Mouse (Mus musculus): Measurements from ENCODE around the gene Cdkn2aipnl.

Gene Cdkn2aipnl

DNA sequence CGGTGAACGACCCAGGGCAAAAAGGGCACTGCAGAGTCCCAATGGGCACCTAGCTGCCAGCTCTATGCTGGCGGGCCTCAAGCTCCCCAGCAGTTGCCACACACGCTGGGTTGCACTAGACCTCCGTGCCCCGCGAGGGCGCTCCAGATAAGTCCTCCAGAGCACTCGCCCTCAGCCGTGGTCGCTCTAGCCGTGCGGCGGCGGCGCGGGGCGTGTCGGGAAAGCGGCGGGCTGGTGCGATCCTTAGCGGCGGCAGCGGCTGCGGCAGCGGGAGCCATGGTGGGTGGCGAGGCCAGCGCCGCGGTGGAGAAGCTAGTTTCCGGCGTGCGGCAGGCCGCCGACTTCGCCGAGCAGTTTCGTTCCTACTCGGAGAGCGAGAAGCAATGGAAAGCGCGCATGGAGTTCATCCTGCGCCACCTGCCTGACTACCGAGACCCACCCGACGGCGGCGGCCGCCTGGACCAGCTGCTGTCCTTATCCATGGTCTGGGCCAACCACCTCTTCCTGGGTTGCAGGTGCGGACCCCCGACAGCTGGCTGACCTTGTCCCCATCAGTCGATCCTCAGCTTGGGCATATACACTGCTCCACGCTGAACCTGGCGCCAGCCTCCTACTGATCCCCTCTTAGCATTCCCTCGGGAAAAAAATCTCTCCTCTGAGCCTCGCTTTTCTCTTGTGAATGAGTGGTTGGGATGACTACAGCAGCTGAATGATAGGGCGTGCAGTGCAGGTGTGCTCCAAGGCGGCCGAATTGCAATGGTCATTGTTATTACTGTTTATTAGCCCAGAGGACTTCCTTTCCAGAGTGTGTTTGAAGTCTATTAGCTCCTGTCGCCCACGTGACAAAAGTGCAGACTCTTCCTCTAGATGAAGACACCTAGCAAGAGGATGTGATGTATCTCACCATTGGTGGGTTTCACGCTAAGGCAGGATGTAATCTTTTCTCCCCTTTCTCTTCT lies at the start of gene Cdkn2aipnl:
Cdkn2aipnl (plus strand) TSS at position 219 of the 959 bp plus-strand sequence.
- peak; percentile 88 to 93 for DNase-seq (ENCODE audit: low spot score in 2 of 2)

DNA sequence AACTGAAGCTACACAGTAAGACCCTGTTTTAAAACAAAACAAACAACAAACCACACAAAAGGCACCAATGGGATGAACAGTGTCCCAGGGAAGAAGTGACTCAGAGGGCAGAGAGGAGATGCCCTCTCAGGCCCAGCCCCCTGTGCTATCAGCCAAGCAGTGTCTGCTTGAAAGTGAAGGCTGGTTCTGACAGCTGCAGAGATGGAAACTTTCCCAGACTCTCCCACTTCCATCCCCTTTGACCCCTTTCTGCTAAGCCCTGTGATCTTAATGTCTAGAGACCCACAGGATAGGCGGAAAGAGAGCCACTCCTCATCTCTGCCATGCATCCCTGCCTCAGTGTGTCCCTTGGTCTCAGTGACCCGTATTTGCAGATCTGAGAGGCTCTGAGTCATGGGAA lies 49.5 kb upstream of the Cdkn2aipnl start:
- no peak for DNase-seq (ENCODE audit: low spot score in 2 of 2)

DNA sequence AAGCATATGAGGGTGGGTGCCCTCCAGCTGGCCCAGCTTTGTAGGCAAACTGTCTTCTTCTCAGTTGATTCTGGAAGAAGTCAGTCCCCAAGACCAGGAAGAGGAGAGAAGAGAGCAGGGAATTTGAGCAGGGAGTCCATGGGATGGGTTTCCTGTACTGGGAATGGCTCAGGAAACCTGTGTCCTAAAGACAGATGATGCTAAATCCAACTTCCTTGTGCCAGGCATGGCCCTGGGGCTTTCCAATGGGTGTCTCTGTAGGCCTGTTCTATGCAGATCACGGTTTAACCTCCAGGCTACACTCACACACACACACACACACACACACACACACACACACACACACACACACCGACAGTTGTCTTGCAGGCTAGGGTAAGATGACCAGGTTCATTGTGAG lies 48.9 kb upstream of the Cdkn2aipnl start:
- DNase-seq (ENCODE audit: low spot score in 2 of 2), result no peak

DNA sequence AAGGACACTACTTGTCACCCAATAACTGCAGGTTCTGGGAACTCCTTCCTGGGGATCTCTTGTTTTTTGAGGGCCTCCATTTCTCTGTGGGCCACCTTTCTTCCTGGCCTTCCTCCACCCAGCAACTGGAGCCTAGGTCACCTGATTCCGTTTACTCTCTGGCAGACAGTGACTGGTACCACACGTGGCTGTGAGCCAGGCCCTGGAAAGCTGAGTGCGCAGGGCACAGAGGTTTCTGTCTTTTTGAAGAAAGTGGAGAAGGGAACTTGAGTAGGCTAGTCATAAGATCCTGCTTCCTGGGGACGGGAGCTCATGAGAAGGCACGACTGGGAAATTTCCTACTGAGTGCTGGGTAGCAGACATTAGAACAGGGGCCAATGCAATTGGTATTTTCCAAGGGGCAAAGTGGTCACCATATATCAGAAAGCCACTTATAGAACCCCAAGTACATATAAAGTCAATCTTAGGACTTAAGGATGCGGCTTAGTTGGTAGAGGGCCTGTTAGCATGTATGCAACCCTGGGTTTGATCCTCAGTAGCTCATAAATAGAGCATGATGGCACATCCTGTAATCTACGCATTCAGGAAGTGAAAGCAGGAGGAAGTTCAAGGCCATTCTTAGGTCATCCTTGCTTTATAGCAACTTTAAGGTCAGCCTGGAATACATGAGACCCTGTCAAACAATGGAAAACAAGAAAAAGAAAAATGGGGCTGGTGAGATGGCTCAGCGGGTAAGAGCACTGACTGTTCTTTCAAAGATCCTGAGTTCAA lies 45.9 kb upstream of the Cdkn2aipnl start:
- peak in 1 of 2 experiments; percentile 36 for DNase-seq (ENCODE audit: low spot score in 2 of 2)

DNA sequence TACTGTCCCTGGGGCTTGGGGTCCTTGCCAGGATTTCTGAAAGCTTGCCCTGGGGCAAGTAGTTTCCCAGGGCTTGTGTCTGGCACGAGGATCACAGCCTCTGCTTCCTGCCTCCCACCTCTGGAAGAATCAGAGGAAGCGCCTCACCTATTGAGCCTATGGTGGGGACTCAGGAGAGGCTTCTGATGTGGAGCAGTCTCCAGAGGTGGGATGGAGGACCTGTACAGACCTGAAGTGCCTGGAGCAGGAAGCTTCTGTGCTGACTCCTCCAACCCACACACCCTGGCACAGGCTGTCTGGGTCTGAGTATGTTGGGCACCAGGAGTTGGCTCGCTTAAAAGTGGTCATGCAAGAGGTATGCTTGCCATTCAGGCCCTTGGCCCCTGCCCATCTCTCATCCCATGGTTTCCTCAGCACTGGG lies 45.0 kb upstream of the Cdkn2aipnl start:
- DNase-seq (ENCODE audit: low spot score in 2 of 2), result peak; percentile 30 to 53

DNA sequence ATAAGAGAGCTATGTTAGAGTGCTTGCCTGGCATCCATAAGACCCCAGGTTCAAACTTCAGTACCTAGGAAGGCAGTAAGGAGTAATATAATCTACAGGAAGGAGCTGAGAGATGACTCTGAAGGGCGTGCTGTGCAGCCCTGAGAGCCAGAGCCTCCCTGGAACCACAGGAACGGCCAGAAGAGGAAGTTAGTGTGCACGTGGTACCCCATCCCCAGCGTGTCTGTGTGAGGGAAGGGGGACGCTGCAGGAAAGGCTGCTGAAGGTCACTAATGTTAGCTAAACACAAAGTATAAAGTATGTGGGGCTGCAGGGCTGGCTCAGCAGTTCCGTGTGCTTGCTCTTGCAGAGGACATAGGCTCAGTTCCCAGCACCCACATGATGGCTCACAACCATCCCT lies 41.9 kb upstream of the Cdkn2aipnl start:
- no peak for DNase-seq (ENCODE audit: low spot score in 2 of 2)

DNA sequence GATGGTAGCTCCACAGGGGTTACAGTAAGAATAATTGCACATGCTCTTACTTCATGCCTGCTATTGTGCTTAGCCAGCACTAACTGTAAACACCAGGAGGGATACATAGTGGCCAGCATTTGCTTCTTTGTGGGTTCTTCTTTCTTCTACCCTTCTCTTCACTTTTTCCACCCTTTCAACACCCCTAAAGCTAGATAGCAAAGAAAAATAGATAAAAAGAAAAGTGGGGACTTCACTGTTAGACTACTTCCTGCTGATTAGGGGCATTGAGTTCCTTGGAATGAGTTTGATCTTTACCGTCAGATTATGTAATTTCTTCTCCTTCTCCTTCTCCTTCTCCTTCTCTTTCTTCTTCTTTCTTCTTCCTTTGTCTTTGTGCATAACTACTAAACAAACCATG lies 41.1 kb upstream of the Cdkn2aipnl start:
- DNase-seq (ENCODE audit: low spot score in 2 of 2), result no peak

DNA sequence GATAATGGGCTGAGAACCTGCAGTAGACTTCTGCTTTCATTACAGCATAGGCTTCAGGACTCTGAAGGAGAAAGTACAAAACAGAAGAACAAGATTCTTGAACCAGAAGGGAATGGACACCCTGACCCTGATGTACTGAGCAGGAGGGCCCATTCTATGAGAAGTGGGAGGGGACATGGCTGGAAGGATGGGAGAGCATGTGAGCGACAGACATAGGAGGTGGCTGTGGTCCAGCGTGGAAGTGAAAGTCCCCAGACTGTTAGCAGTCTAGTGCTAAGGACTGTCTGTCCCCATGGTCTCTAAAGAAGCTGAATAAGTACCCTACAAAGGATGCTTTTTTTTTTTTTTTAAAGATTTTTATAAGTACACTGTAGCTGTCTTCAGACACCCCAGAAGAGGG lies 40.4 kb upstream of the Cdkn2aipnl start:
- peak in 1 of 2 experiments; percentile 56 for DNase-seq (ENCODE audit: low spot score in 2 of 2)

DNA sequence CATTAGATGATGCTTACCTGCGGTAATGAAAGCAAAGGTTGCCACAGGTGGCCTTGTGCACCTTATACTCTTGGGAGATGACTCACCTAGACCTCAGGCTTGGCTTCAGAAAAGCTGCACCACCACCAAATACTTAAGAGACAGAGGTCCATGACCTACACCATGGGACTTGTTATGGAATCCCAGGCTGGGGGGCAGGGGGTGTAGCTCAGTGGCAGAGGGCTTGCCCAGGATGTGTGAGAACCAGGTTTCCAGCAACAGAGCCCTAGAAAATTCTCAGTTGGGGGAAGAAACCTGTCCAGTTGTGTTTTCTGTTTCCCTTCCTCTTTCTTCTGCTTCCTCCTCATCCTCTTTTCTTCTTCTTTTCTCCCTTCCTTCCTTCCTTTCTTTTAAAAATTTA lies 36.3 kb upstream of the Cdkn2aipnl start:
- no peak for DNase-seq (ENCODE audit: low spot score in 2 of 2)

DNA sequence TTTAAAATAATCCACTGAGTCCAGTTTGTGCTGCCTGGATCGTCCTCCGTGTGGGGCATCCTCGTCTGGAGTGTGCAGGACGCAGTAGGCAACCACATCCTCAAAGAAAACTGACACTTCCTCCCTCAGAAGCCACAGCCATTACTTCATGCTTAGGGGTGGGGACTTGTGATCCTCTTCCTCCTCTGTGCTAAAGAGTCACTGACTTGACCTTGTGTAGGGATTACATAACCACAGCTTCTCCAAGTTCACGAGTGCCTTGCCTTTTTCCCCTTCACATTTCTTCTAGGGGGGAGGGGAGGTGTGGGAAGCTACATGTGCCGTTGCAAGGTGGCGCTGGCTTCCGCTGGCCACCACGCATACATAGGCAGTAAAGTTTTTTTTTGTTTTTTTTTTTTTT lies 35.7 kb upstream of the Cdkn2aipnl start:
- DNase-seq (ENCODE audit: low spot score in 2 of 2), result peak in 1 of 2 experiments; percentile 76

DNA sequence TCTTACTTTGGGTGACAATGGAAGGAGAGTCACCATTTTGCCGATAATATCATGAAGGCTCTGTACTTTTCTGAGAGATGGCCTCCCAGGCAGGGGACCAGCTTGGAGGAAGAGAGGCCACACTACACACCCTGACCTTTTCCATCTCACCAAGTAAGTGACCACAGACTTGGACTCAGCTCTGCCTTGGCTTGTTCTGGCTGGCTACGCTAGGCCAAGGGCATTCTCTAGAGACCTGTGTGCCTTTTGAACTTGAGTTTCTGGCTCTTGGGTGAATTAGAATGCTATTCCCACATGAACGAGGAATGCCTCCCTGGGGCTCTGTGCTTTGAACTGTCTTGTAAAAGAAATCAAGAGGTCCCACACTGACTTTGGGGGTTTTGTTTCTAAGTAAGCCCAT lies 33.2 kb upstream of the Cdkn2aipnl start:
- DNase-seq (ENCODE audit: low spot score in 2 of 2), result no peak

DNA sequence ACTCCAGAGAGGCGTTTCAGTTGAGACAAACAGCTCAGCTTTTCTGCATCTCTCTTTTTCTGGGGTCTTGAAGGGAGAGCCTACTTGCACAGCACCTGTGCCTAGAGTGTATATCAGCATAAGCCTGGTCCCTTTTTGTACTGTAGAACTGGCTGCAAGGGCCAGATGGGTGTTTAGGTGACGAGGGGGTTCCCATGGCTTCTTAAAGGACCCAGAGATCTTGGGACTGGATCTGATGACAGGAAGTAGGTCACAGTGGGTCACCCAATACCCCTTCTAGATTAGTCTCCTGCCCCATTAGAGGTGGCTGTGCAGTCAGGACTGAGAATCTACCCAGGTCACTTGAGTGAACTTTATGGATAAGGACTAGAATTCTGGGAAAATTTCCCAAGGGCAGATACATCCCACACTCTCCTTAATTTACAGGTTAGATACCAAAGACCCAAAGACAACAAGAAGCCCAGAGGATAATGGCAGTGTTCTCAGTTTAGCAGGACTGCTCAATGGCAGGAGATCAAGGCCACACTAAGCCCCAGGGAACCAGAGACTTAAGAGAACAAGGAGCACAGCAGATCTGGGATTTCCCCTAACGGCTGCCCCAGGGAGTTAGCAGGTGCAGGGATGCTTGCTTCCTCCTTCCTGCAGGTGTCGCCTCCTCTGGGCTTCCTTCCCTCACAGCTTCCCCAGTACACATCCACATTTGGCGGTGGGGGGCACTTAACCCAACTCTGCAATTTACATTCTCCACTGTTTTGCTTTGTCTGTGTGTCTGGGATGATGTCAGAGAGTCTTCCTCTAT lies 31.6 kb upstream of the Cdkn2aipnl start:
- no peak for DNase-seq (ENCODE audit: low spot score in 2 of 2)

DNA sequence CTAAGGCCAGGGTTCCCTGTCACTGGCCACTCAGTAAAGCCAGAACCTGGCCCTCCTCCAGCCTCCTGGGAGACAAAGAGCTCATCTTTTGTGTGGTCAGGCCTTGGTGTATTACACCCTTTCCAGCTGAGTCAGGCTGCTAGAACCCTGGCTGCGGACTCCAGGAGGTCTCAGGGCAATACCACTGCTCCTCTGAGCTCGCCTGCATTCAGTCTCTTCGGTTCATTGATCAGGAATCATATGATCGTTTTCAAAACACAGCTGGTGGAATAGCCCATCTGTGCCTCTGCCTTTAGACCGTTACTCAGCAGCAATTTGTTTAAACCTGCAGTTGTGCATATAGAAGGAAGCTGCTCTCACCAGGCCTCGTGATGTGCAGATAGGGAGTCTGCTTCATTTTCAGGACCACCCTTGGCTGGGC lies 30.1 kb upstream of the Cdkn2aipnl start:
- no peak for DNase-seq (ENCODE audit: low spot score in 2 of 2)

DNA sequence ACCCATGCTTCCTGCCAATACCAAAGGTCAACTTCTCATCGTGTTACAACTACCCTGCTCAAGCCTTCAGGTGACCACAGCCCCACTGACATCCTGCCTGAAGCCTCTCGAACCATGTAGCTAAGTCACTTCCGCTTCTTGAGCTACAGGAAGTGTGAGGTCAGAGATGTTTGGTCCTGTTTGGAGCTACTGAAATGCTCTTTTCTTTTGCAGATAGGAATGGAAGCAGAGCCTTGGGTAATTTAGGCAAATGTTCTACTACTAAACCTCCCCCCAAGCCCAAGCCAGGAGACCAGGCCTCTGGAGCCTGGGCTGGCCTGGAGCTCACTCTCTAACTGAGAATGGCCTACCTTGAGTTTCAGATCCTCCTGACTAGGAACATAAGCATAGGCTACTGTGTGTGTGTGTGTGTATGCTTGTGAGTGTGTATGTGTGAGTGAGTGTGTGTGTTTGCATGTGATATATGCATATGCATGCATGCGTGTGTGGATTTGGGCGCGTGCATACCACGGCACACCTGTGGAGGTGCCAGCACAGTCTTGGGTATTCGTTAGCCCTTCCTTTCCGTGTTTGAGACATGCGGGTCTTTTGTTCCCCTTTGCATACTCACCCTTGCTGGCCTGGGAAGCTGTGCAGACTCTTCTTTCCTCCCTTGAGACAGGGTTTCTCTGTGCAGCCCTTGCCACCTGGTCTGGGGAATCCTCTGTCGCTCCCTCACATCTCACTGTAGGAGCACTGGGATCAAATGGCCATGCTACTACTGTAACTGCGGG lies 28.5 kb upstream of the Cdkn2aipnl start:
- DNase-seq (ENCODE audit: low spot score in 2 of 2), result no peak

DNA sequence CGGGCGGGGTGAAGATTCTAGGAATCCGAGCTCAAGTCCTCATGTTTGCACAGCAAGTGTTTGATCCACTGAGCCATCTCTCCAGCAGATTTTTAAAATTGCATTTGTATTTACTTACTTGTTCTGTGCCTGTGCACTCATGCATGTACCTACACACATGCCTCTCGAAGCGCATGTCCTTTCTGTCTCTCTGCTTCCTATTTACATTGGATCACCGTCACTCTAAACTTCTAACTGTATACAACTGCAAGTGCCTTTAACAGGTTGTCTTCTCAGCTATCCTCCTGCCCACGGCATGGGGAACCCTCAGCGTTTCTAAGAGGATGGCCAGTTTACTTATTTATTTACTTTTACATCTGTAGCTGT lies 27.9 kb upstream of the Cdkn2aipnl start:
- no peak for DNase-seq (ENCODE audit: low spot score in 2 of 2)

DNA sequence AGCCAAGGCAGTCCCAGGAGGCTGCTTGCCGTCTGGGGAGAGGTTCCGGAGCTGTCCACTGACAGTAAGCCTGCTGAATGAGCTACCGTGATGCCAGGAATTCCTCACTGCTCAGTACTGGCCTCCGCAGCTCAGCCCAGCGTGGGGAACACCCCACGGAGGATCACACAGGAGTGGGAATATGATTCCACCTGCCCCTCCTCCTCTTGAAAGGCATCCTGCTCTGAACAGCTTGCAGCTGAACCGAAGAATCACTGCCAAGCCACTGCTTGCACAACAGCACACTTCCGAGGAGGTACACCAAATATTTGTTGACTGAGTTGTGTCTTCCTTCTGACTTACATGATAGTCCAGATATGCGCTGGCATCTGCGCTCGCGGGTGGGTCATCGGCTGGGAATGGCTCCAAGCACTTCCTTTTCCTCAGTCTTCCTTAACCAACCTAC lies 26.9 kb upstream of the Cdkn2aipnl start:
- peak; percentile 43 to 51 for DNase-seq (ENCODE audit: low spot score in 2 of 2)

DNA sequence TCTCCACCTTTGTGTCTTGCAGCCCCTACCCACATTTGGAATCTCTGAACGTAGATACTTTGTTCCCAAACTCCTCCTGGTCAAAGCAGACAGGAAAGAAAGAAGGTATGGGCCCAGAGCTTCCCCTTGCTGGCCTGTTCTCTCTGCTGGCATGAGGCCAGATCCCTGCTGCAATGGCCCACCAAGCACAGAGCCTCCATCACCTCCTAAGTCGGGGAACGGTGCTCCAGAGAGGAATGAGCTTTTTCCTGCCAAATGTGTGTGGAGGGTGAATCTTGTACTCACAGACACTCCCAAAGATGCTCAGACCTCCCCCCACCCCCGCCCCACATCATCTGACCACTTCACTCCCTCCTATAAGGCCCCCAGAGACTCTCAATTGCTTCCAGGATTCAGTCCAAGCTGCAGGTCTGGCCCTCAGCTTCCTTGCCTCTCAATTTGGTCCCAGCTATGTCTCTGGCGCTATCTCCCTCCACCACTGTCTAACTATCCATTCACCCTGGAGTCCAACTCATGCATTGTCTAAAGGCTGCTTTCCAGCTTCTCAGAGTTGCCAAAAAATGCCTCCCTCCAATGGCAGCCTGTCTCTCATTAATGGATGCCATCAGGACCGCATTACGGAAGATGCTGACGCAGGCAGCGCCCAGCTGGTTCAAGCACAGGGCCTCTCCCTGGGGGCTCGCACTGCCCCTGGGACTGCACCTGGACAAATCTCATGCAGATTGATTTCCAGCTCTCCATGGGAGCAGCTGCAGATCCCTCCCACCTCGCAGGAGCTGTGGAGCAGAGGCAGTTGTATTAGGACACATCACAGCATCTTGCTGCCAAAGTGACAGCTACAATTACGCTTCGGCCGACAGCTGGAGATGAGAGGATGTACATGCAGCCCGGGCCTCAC lies 24.6 kb upstream of the Cdkn2aipnl start:
- no peak for DNase-seq (ENCODE audit: low spot score in 2 of 2)

DNA sequence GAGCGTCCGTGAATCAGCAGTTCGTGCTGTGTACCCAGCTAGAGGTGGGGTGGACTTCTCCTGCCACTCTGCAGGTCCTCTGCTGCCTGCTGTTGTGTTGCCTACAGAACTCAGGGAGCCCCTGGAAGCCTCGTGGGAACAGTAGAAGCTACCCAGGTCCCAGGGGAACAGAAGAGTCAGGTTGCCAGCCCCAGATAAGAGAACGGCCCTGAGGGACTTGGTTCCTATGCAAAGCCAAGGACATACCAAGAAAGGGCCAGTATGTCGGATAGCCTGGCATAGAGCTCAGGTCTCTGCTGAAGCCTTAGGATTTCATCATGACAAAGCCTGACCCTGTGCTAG lies 24.0 kb upstream of the Cdkn2aipnl start:
- no peak for DNase-seq (ENCODE audit: low spot score in 2 of 2)

DNA sequence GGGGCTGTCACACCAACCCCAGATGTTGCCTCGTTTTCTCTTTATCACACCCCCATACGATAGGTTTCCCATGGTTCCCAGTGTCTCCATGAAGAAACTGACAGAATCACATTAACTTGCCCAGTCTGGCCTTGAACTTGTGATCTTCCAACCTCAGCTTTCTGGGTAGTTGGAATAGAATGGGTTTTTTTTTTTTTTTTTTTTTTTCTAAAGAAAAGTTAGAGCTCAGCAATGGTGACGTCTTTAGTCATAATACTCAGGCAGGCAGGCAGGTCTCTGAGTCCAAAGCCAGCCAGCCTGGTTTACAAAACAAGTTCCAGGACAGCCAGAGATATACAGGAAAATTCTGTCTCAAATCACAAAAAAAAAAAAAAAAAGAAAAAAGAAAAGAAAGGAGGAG lies 23.2 kb upstream of the Cdkn2aipnl start:
- DNase-seq (ENCODE audit: low spot score in 2 of 2), result no peak

DNA sequence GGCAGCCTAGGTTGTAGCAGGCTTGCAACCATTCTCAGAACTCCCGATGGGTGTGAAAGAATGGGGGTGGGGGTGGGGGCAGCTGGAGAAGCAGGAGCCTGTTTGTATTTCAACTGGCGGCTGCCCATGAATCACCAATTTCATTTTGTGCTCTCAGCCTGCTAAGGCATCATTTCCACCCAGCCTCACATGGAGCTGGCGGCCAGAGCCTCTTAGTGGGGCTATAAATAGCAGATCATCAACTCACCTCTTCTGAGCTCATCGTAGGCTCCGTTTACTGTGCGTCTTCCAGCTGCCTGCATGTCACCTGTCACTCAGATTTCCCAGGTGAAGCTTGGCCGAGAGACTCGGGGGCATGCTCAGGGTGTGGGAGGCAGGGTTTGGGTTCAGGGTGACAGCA lies 21.9 kb upstream of the Cdkn2aipnl start:
- no peak for DNase-seq (ENCODE audit: low spot score in 2 of 2)
